Mouse (Mus musculus) right cerebral cortex, postnatal 4 days (tissue): ENCODE results near the gene Rasgrf2.

Experiments
- DNase-seq: peaks from one replicate; pipeline ENCODE4 v3.0.0-alpha.2; 2022

The Rasgrf2 gene

DNA sequence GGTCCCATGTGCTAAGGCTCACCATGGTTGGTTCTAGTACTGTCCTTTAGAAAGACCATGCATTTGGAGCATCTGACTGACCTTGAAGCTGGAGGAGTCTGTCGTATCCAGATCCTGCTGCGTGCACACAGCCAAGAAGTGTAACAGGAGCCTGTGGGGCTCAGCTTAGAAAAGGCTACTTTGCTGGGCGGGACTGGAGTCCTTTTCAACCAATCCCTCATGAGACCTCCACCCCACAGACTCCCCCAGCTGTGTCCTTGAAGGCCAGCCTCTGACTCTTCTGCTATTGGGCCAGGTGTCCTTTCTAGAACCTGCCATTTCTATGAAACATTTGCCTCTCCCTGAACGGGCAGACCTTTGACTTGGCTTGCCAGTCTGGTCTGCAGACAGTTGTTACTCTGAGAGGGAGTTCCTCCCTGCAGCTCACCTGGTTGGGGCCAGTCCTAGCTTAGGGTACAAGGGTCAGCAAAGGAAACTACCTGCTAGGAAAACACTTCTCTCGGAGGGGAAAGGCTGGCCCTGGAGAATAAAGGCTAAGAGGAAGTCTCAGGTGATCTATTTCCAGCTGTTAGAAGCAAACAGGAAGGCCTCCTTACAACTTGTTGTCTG is 254.6 kb downstream of the Rasgrf2 start, which contains the start of gene Ckmt2:
Ckmt2 (minus strand) TSS at position 145 of the 609 bp plus-strand sequence.
- no peak for DNase-seq

DNA sequence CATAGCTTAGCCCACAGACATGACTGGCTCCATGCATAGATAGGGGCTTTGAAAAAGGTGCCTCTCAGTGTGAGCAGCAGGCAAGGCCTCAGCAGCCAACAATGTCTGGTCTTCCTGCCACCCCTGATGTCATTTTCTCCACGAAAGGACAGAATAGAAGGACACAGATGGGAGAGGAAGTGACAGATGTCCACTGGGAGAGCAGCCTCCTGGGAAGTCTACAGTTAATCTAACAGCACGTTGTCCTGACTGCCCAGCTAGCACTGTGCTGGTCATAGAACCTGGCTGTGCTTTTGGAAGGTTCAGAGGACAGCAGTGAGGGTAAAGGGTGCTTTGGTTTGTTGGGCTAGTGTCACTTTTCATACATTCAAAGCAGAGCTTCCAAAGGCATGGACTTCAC is 255.9 kb downstream of the Rasgrf2 start:
- DNase-seq = no peak

DNA sequence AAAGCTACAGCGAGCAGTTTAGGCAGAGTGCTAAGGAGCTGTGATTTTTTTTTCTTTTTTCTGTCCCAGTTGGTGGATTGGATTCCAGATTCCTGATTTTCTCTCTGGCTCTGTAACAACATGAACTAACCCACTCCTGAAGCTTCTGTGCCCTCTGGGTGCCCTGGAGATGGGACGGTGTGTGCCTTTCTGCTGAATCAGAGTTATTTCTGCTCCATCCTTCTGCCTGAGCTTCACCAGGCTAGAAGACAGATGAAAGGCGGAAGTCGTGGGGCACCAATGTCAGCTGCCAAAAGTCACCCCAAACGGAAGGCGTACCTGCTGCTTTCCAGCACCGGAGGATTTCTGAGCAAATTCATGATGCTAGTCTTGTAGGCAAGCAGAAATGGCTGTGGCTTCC is 256.9 kb downstream of the Rasgrf2 start:
- DNase-seq = no peak

DNA sequence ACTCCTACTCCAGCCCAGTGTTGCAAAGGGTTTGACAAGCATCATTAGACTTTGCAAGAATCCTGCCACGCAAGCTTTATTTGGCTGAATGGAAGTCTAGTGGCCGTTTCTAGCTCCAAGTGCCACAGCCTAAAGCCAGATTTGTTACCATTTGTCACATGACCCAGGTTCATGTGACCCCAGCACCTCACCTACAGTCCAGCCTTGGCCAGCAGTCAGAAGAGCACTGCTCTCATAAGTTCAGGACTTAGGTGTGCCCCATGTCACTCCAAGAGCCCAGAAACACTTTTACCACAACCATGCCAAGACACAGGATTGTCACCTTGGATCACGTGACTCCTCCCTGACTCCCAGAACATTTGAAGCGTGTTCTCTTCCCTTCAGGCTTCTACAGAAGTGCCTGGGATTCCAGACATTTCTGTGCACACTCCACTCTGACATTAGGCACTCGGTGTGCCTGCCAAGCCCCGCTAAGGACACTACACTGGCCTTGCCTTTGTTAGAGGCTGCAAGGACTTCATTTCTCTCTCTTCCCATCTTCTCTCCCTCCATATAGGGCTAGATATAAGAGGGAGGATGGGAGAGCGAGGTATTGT is 257.6 kb downstream of the Rasgrf2 start:
- no peak for DNase-seq

DNA sequence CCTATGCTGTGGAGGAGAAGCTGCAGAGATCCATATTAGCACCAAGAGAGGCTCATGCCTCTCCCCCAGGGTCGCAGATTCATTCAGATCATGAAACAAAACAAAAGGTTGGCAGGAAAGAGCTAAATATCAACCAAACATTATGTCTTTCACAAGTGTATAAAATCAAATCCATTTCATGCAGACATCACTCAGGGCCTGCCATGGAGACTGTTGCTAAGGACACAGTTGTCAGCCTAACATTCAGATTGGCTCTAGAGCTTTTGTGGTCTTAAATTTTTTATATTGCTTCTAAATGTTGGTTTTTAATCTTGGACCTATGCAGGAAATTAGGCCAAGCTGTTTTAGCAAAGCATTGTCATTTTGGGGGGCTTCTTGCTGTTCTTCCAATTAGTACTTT is 262.9 kb downstream of the Rasgrf2 start:
- no peak for DNase-seq

DNA sequence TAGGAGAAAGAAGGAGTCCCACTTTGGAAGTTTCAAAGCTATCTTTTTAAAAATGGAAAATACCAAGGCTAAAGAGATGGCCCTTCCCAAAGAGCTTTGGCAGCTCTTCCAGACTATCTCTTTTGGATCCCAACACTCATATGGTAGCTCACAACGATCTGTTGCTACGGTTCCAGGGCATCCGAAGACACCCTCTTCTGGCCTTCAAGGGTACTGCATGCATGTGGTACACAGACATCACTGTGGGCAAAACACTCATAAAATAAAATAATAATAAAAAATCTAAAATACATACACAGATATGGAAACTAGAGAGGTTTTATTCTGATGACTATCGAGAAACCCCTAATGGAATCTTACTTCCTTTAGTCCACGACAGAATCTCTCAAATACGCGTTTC is 272.6 kb downstream of the Rasgrf2 start:
- no peak for DNase-seq

DNA sequence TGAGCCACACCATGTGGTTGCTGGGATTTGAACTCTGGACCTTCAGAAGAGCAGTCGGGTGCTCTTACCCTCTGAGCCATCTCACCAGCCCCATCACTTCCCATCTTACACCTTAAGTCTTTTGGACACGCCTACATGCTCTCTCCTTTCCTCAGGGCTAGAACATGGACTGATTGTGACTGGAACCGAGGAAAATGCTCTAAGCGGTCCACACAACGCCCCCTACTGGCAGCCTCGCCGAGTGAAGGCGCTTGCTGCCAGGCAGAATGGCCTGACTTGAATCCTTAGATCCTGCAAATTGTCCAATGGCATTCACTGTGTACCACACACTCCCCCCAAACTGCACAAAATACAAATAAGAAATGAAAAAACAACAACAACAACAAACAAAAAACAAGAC is 274.0 kb downstream of the Rasgrf2 start:
- no peak for DNase-seq

DNA sequence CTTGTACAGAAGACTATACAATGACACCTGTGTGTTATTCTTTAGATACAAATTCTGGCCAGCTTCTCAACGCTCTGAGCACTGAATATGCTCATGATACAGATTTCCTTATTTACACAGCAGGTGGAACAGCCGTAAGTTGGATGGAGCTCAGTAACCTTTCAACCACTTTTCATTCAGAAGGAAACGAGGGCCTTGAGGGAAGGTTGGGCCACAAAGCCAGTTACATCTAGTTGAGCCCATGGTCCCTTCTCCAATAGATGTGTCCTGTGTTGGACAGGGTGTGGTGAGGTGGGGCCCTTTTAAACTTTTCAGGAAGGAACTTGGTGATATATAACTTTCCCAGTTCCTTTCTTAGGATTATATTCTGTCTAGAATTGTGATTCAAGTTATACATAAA is 277.0 kb downstream of the Rasgrf2 start:
- no peak for DNase-seq
